Mouse (Mus musculus) spleen, adult 2 months (tissue): ENCODE results near the gene Btbd7.

ENCODE experiments used
- CTCF ChIP-seq: fragments of 200-500 bp; IDR thresholded peaks from 2 replicates; pipeline ENCODE4 v1.5.1; 2011; ENCODE audit warnings: mild to moderate bottlenecking, inconsistent platforms; ENCODE audit not compliant: insufficient read depth, insufficient read length, insufficient replicate concordance; ENCODE audit errors: extremely low read depth
- POLR2A ChIP-seq: fragments of 200-500 bp; IDR thresholded peaks from 2 replicates; pipeline ENCODE4 v1.6.1; 2011; ENCODE audit warnings: low read depth, low read length, inconsistent platforms

GRCm38 (mm10) chr12:102742056-102742455, 136.2 kb downstream of the Btbd7 start:
- TF ChIP-seq CTCF (no peak), POLR2A (no peak)
